Mouse (Mus musculus) myocyte (in vitro differentiated cells): Measurements from ENCODE around the gene Rere. TPM values are rescaled to one million over a fixed set of nuclear protein-coding genes. Genes with fewer than 3 reads are reported as not detected.

Experiments
- H3K27me3 ChIP-seq: one replicate; pipeline ENCODE4 v1.6.1; 2011; ENCODE audit not compliant: control insufficient read depth, insufficient read depth, insufficient read length
- H3K36me3 ChIP-seq: one replicate; pipeline ENCODE4 v1.6.1; 2011; ENCODE audit not compliant: control insufficient read depth, insufficient read depth
- H3K4me2 ChIP-seq: one replicate; pipeline ENCODE4 v1.6.1; 2011; ENCODE audit warnings: low read depth, control low read depth
- H3K4me3 ChIP-seq: one replicate; pipeline ENCODE4 v1.5.1; 2011; ENCODE audit warnings: mild to moderate bottlenecking, control low read depth, moderate library complexity
- H3K79me2 ChIP-seq: one replicate; pipeline ENCODE4 v1.6.1; 2011; ENCODE audit not compliant: control insufficient read depth, insufficient read depth
- H3ac ChIP-seq: one replicate; pipeline ENCODE4 v1.6.1; 2011; ENCODE audit not compliant: control insufficient read depth, insufficient read length
- CEBPB ChIP-seq: IDR thresholded peaks from 2 replicates; pipeline ENCODE4 v1.6.1; 2011; ENCODE audit warnings: mild to moderate bottlenecking, moderate library complexity; ENCODE audit not compliant: poor library complexity, insufficient read depth, severe bottlenecking
- E2F4 ChIP-seq: IDR thresholded peaks from one replicate; pipeline ENCODE4 v1.6.1; 2011; ENCODE audit warnings: mild to moderate bottlenecking, control low read depth, moderate library complexity; ENCODE audit not compliant: insufficient read depth
- MAX ChIP-seq: IDR thresholded peaks from one replicate; pipeline ENCODE4 v1.6.1; 2011; ENCODE audit warnings: low read depth, mild to moderate bottlenecking, control low read depth
- MYOD1 ChIP-seq, 3 experiments: IDR thresholded peaks; one replicate each; pipeline ENCODE4 v1.6.1; 2011; ENCODE audit warnings: control low read depth in 2 of 3, low read depth in 2 of 3, mild to moderate bottlenecking in 2 of 3, moderate library complexity in 1 of 3; ENCODE audit not compliant: insufficient read length in 2 of 3, control insufficient read depth in 1 of 3
- MYOG ChIP-seq, 3 experiments: IDR thresholded peaks; one replicate each; pipeline ENCODE4 v1.6.1; 2011; ENCODE audit warnings: control low read depth in 2 of 3, low read depth in 2 of 3, mild to moderate bottlenecking in 2 of 3; ENCODE audit not compliant: insufficient read length in 2 of 3, control insufficient read depth in 1 of 3, insufficient read depth in 1 of 3
- POLR2A ChIP-seq: IDR thresholded peaks from one replicate; pipeline ENCODE4 v1.6.1; 2011; ENCODE audit warnings: low read depth, mild to moderate bottlenecking, control low read depth, moderate library complexity; ENCODE audit not compliant: insufficient read length
- POLR2AphosphoS2 ChIP-seq: IDR thresholded peaks from one replicate; pipeline ENCODE4 v1.6.1; 2011; ENCODE audit warnings: low read depth, control low read depth; ENCODE audit not compliant: insufficient read length
- REST ChIP-seq: IDR thresholded peaks from one replicate; pipeline ENCODE4 v1.6.1; 2011; ENCODE audit warnings: mild to moderate bottlenecking, control low read depth, moderate library complexity; ENCODE audit not compliant: insufficient read depth, insufficient read length
- SRF ChIP-seq: IDR thresholded peaks from one replicate; pipeline ENCODE4 v1.6.1; 2011; ENCODE audit warnings: low read depth; ENCODE audit not compliant: control insufficient read depth, insufficient read length
- TCF12 ChIP-seq: IDR thresholded peaks from one replicate; pipeline ENCODE4 v1.6.1; 2011; ENCODE audit warnings: mild to moderate bottlenecking, control low read depth; ENCODE audit not compliant: poor library complexity, insufficient read depth, severe bottlenecking
- TCF3 ChIP-seq: IDR thresholded peaks from one replicate; pipeline ENCODE4 v1.6.1; 2011; ENCODE audit warnings: low read depth, control low read depth; ENCODE audit not compliant: insufficient read length
- USF1 ChIP-seq: IDR thresholded peaks from one replicate; pipeline ENCODE4 v1.6.1; 2011; ENCODE audit warnings: low read depth, mild to moderate bottlenecking, control low read depth, moderate library complexity
- polyA plus RNA-seq: library from polyadenylated mRNA; unstranded; fragments of >200 nt; fragmentation: generic; extraction: Trizol; gene quantifications from one replicate; pipeline ENCODE4 v1.2.1, GENCODE M21; 2012; ENCODE audit warnings: missing spikeins

The Rere gene
- polyA plus RNA-seq, 1 experiment, result 34.0 TPM

DNA sequence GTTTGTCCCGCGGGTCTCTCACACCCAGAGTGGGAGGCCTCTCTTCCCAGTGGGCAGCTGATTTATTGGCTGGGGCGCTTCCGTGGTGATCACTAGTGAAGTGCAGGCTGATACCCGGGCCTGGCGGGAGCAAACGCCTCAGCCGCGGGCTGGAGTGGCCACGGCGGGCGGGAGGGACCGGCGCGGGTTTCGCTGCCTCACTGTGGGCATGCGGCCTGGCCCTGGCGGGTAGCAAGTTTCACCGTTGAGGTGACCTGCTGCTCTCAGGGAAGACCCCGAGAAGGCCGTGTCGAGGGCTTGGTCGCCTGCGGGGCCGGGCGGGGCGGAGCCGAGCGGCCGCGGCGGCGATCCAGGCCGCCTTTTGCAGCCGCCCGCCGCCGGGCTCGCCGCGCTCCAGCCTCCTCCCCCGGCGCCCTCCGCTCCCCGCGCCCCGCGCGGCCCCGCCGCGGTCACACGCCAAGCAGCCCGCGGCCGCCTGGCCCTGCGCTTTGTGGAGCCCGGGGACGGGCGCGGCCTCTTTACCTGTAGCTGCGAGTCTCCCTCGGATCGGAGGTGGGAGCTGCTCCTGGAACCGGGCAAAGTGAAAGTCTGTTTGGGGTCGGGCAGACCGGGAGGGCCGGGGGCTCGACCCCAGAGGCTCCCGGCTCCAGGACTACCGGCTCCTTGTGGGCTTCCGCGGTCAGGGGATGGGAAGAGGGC, 287.8 kb downstream of the Rere start:
- TF ChIP-seq MYOG (IDR thresholded peaks at IDR 0.05; ENCODE audit: control insufficient read depth in 1 of 3, insufficient read depth in 1 of 3, insufficient read length in 2 of 3, low read depth in 2 of 3) (no peak), CEBPB (no peak), MYOD1 (IDR thresholded peaks at IDR 0.05; ENCODE audit: control insufficient read depth in 1 of 3, insufficient read length in 2 of 3, low read depth in 2 of 3) (peak in 1 of 3 experiments; percentile 10), REST (no peak), POLR2A (peak; percentile 49), USF1 (no peak), POLR2AphosphoS2 (peak; percentile 6), TCF3 (no peak), TCF12 (no peak), E2F4 (no peak)
- H3ac ChIP-seq, result peak overlapping the region; percentile 59

DNA sequence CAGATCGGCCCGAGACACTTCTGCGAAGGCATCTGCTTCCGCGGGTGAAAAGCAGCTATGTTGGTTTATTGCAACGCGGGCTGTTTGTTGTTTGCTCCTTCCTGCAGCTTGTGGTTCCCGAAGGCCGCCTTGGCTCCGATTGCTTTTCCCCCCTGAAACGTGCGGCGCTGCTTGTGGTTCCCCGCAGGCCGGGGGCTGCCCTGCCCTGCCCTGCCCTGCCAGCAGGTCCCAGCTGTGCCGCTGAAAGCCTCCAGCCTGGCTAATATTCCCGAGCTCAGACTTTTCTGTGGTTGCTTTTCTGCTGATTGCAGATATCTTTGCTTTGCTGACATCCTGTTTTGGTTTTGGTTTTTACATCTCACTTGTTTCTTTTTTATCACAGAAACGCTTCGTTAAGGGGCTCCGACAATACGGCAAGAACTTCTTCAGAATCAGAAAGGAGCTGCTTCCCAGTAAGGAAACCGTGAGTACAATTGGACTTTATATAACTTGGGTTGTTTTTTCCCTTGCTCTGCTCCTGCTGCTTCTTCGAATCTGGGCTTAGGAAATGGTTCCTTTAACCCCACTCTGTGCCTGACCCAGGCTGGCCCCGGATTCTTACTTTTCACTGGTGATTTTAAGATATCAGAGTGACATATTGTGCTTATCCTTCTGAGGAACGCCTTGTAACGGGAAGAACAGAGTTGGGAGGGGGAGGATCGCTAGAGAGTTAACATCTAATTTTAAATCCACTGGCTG, 288.6 kb downstream of the Rere start:
- Histone ChIP-seq H3ac (peak overlapping the region; percentile 59), H3K27me3 (no peaks in the 10 kb centered on the region), H3K4me2 (peak overlapping the region; percentile 67), H3K36me3 (no peaks in the 10 kb centered on the region), H3K79me2 (peaks cover 22% of the 10 kb centered on the region), H3K4me3 (peak overlapping the region; percentile 30)
- TF ChIP-seq SRF, result no peak
- no peak for TF ChIP-seq MAX
- TF ChIP-seq POLR2A, result no peak
- TF ChIP-seq E2F4, result no peak
- TF ChIP-seq MYOG (IDR thresholded peaks at IDR 0.05; ENCODE audit: control insufficient read depth in 1 of 3, insufficient read depth in 1 of 3, insufficient read length in 2 of 3, low read depth in 2 of 3), result peak in 2 of 3 experiments; percentile 80 to 94
- no peak for TF ChIP-seq USF1
- TF ChIP-seq TCF3, result peak; percentile 67
- TF ChIP-seq MYOD1 (IDR thresholded peaks at IDR 0.05; ENCODE audit: control insufficient read depth in 1 of 3, insufficient read length in 2 of 3, low read depth in 2 of 3), result peak in 2 of 3 experiments; percentile 49 to 74
- no peak for TF ChIP-seq POLR2AphosphoS2
- TF ChIP-seq TCF12, result no peak
- no peak for TF ChIP-seq CEBPB
- TF ChIP-seq REST, result no peak

More for the DNA sequence above, 287.8 kb downstream of the Rere start:
- Histone ChIP-seq H3K79me2 (peaks cover 22% of the 10 kb centered on the region), H3K4me2 (peak overlapping the region; percentile 67), H3K36me3 (no peaks in the 10 kb centered on the region), H3K4me3 (peak overlapping the region; percentile 30), H3K27me3 (no peaks in the 10 kb centered on the region)

DNA sequence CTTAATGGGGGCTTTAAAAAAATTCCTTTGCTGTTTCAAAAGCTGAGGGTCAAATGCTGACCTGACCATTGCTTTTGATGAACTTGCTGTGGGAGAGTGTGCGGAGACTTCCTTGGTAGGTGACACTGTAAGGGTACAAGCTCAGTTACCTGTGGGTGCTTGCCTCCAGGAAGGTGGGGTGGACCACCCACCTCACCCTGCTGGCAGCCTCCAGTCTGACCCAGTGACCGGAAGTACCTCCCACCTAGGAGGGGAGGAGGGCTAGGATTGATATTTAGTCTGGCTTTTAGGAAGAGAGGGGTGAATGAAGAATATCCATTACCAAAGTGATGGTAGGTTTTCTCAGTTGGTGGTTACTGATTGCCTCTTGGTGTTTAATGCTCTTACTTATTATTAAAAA, 289.3 kb downstream of the Rere start:
- Histone ChIP-seq H3ac (no peak overlapping the region), H3K4me3 (peak overlapping the region; percentile 30), H3K27me3 (no peaks in the 10 kb centered on the region), H3K79me2 (peaks cover 22% of the 10 kb centered on the region), H3K36me3 (no peaks in the 10 kb centered on the region), H3K4me2 (peak overlapping the region; percentile 67)
- no peak for TF ChIP-seq POLR2A
- TF ChIP-seq USF1, result no peak
- no peak for TF ChIP-seq CEBPB
- TF ChIP-seq SRF, result no peak
- no peak for TF ChIP-seq POLR2AphosphoS2
- TF ChIP-seq REST, result no peak
- TF ChIP-seq TCF12, result no peak
- no peak for TF ChIP-seq TCF3
- TF ChIP-seq E2F4, result no peak
- no peak for TF ChIP-seq MYOG (IDR thresholded peaks at IDR 0.05; ENCODE audit: control insufficient read depth in 1 of 3, insufficient read depth in 1 of 3, insufficient read length in 2 of 3, low read depth in 2 of 3)
- TF ChIP-seq MAX, result no peak

DNA sequence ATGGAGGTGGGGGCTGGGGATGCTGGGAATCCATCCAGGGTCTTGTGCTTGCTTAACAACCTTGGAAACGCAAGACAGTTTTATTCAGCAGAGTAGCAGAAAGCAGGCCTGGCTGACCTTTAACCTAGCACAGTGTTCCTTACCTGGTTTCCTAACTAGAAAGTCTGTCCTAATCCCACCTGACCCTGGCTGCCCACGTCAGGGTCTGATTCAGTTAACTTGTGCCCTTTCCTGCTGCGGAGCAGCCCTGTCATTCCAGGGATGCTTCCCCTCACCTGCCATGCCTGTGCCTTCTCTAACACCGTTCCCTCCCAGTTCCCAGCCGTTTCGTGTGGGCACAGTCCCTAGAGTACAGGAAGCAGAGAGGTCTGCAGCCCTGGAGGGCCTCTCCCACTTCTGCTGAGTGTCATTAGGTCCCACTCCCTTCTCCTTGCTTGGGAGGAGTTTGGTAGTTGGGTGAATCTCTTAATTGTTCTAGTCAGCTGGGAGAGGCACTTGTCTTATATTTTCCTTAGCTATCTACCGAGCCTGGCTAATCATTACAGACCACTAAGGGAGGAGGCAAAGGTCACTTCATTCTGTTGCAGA, 290.8 kb downstream of the Rere start:
- Histone ChIP-seq H3K4me3 (no peak overlapping the region), H3K4me2 (no peak overlapping the region), H3K36me3 (no peaks in the 10 kb centered on the region), H3K79me2 (peaks cover 32% of the 10 kb centered on the region), H3ac (no peak overlapping the region), H3K27me3 (no peaks in the 10 kb centered on the region)
- TF ChIP-seq MYOG (IDR thresholded peaks at IDR 0.05; ENCODE audit: control insufficient read depth in 1 of 3, insufficient read depth in 1 of 3, insufficient read length in 2 of 3, low read depth in 2 of 3), result no peak

DNA sequence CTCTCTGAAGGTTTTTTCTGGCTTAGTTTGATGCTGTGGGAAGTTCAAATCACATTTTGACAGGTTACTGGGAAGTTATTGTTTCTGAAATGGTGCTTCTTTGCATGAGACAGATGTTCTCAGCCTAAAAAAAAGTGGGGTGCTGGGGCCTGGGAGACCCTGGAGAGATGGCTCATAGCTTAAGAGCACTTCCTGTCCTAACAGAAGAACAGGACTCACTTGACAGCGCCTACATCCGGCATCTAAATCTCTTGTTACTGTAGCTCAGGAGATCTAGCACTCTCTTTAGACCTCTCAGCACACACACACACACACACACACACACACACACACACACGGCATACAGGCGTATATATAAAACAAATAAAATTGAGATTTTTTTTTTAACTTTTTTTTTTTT, 291.5 kb downstream of the Rere start:
- H3ac ChIP-seq, result no peak overlapping the region
- H3K27me3 ChIP-seq, result no peaks in the 10 kb centered on the region
- no peak overlapping the region for H3K4me2 ChIP-seq
- TF ChIP-seq MYOG (IDR thresholded peaks at IDR 0.05; ENCODE audit: control insufficient read depth in 1 of 3, insufficient read depth in 1 of 3, insufficient read length in 2 of 3, low read depth in 2 of 3) (no peak), POLR2A (no peak), TCF3 (no peak), POLR2AphosphoS2 (no peak), REST (no peak), TCF12 (no peak), SRF (no peak), CEBPB (no peak), MAX (no peak), E2F4 (no peak)
- H3K79me2 ChIP-seq, result peaks cover 32% of the 10 kb centered on the region
- H3K36me3 ChIP-seq, result no peaks in the 10 kb centered on the region
- H3K4me3 ChIP-seq, result no peak overlapping the region
